Mouse (Mus musculus) kidney, postnatal 25 days (tissue): ENCODE results near the gene Sapcd1.
"Not testable (repeated sequence)": the region's sequence is repeated elsewhere in the genome, so short reads cannot be mapped to it uniquely, and the experiment has no call there.

Experiments
- DNase-seq, 2 experiments: peaks; one replicate each; pipeline ENCODE4 v3.0.0; 2021; ENCODE audit warnings: mixed read lengths in 2 of 2

Gene Sapcd1

DNA sequence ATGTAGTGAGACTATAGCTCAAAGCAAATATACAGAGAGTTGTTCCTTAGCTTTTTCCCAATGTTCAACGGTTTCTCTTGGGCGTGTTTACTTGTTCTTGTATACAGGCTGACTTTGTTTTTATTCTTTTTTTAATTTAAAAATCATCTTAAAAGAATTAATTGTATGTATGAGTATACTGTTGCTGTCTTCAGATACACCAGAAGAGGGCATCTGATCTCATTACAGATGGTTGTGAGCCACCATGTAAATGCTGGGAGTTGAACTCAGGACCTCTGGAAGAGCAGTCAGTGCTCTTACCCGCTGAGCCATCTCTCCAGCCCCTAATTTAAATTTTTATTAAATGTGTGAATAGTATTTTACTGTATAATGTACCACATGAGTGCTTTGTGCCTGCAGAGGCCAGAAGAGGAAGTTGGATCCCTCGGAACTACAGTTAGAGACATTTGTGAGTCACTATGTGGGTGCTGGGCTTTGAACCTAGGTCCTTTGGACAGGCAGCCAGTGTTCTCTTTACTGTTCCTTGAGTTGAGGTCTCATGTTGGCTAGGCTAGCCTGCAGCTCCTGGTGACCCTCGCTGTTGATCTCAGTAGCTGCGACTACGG lies 20.3 kb downstream of the Sapcd1 start:
- no peak for DNase-seq

DNA sequence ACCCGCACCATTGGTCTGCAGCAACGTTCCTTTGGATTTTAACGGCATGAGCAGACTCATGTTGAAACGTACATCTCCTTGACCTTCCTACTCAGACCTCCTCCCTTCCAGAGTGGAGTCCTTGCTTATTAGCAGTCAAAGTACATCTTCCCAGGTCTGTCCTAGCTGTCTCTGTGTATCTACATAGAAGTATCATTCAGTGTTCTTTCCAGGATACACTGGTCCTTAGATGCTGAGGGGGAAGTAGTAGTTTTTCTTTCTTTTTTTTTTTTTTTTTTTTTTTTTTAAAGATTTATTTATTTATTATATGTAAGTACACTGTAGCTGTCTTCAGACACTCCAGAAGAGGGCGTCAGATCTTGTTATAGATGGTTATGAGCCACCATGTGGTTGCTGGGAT lies 21.9 kb downstream of the Sapcd1 start:
- not testable (repeated sequence) for DNase-seq

GRCm38 (mm10) chr17:35005158-35005557 lies 22.7 kb downstream of the Sapcd1 start:
- no peak for DNase-seq

GRCm38 (mm10) chr17:35004075-35004717 lies 23.6 kb downstream of the Sapcd1 start:
- no peak for DNase-seq

- no peak for DNase-seq
These were observed 24.6 kb downstream of the Sapcd1 start for GRCm38 (mm10) chr17:35003022-35003838.

GRCm38 (mm10) chr17:35002153-35002865 lies 25.5 kb downstream of the Sapcd1 start:
- no peak for DNase-seq

DNA sequence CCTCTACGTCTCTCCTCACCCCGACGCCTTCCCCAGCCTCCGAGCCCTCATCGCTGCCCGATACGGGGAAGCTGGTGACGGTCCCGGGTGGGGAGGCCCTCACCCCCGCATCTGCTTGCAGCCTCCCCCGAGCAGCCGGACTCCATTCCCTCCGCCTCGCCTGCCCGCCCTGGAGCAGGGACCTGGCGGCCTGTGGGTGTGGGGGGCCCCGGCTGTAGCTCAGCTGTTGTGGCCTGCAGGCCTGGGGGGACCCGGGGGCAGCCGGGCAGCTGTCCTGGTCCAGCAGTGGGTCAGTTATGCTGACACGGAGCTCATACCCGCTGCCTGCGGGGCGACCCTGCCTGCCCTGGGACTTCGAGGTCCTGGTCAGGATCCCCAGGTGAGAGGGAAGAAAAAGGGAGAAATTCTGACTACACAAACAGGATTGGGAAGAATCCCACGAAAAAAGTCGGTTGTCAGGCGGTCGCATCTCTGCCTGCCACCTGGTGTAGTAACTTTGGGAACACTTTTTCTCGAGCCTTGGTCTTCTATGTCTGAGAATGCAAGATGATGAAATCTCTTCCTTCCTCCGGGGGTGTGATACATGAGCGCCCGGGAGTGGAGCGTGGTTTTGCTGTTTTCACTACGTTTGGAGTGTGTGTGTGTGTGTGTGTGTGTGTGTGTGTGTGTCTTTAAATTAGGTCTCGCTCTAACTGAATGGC lies 26.2 kb downstream of the Sapcd1 start:
- no peak for DNase-seq

DNA sequence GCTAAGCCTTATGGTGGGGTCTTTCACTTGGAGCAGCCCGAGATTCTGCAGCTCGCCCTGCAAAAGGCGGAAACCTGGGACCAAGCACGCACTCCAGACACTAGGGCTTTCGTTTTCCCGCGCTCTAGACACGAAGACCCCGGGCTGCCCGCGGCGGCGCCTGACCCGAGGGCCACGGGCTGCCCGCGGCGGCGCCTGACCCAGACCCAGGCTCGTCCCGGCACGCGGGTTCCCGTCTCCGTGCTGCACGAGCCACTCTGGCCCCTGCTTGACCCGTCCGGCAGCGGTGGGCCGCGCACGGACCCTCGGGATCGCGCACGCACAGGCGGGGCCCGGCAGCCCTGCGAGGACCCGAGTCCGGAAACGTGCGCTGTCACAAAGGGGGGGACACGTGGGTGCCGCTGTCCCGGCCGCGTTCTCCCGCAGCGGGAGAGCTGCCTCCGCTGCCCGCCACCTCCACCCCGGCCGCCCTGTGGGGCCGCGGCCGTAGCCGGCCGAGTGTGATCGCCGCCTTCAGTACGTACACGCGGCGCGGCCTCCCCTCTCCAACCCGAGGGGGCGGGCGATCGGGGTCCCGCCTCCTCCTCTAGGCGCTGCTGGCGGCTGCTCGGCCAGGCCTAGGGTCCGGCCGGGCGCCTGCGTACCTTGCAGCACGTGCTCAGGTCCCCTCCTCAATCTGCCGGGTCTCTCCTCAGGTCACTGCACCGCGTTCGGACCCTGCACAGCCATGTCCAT lies 26.9 kb downstream of the Sapcd1 start, which contains the start of gene Vars:
Gene Vars, plus strand, starts transcription at position 271 of the 735 bp plus-strand sequence.
- peak; percentile 85 to 93 for DNase-seq

GRCm38 (mm10) chr17:34999871-35000716 lies 27.7 kb downstream of the Sapcd1 start:
- not testable (repeated sequence) for DNase-seq

GRCm38 (mm10) chr17:34998526-34999430 lies 29.0 kb downstream of the Sapcd1 start:
- DNase-seq = no peak

GRCm38 (mm10) chr17:34997142-34997483 lies 30.7 kb downstream of the Sapcd1 start:
- peak in 1 of 2 experiments; percentile 15 for DNase-seq

- DNase-seq = peak in 1 of 2 experiments; percentile 26
These were observed 31.2 kb downstream of the Sapcd1 start for GRCm38 (mm10) chr17:34996411-34997141.

DNA sequence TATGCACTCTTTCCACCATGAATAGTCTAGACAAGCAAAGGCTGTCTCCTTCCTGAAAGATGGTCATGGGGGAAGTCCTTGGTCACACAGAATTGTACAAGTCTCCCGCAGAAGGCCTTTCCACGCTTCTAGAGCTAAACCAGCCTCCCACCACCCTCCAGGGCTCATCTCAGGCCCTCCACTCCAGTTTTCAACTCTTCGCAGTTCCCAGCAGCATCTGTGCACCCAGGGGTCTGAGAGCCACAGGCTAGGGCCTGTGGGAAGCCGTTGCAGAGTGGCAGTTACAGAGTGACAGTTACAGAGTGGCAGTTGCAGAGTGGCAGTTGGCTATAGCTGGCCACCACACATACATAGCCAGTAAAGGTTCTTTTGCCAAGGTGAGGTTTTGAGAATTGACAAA lies 31.9 kb downstream of the Sapcd1 start:
- peak in 1 of 2 experiments; percentile 16 for DNase-seq

DNA sequence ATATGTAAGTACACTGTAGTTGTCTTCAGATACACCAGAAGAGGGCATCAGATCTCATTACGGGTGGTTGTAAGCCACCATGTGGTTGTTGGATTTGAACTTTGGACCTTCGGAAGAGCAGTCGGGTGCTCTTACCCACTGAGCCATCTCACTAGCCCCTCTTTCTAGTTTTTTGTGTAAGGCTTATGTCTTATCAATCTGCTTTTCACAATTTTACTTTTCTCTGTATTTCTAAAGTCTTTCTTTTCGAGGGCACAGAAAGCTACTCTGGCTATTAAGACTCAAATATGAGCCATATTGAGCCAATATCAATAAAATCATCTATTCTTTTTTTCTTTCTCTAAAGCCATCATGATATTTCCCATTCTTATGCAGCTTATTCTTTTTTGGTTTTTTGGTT lies 32.6 kb downstream of the Sapcd1 start:
- peak in 1 of 2 experiments; percentile 15 for DNase-seq

DNA sequence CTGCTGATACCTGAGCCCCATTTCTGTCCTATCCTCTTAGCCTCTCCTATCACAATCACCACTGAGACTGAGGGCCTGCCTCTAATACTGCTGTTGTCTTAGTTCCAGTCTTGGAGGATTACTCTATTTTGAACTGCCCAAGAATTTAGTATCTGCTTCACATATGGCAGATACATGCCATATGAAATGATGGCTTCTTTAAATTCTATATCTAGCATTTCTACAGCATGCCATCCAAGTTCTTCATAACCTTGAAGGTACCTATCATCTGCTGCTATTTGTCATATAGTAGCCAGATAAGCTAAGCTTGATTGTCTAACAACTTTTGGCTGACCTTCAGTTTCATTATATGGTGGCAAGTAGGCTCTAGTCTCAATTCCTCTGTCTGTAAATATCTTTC lies 33.1 kb downstream of the Sapcd1 start:
- DNase-seq = no peak

DNA sequence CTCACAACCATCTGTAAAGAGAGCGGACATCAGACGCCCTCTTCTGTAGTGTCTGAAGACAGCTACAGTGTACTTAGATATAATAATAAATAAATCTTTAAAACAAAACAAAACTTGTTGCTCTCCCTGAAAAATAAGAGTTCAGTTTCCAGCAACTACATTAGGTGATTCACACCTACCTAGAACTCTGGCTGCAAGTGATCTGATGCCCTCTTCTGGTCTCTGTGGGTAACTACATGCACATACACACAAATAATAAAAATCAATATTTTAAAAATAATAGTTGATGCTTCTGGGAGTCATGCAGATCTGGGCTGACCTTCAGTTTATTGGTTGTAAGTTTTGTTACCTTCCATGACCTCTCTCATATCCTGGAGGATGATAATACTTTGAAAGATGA lies 43.6 kb downstream of the Sapcd1 start:
- DNase-seq = peak in 1 of 2 experiments; percentile 50

DNA sequence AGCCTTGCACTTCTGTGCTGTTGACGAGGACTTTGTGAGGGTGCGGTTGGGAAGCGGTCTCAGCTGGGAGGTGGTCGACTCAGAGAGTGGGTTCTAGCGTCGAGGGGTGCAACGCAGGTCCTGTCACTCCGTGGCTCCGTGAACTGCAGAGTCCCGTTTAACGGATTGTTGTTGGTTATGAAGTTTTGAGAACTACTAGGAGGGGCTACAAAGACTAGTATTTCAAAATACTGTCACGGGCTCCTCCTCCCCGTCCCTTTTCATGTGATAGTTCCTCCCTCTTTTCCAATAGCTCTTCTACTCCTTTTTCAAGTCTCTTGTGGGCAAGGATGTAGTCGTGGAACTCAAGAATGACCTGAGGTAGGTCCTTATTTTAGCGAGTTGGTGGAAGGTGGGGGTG lies 45.5 kb downstream of the Sapcd1 start:
- no peak for DNase-seq

- DNase-seq = peak; percentile 92 to 96
These were observed 46.1 kb downstream of the Sapcd1 start, which contains the start of gene Lsm2 for GRCm38 (mm10) chr17:34981690-34982180. TSS of gene Lsm2 (plus strand) at chr17:34981862.

GRCm38 (mm10) chr17:34980655-34981054 lies 47.2 kb downstream of the Sapcd1 start:
- DNase-seq = peak; percentile 54 to 63
